Mouse (Mus musculus) granulocyte monocyte progenitor cell, adult 5-6 weeks (primary cell): ENCODE data around the gene Gm44503. TPM values are rescaled to one million over a fixed set of nuclear protein-coding genes. Genes with fewer than 3 reads are reported as not detected.

Experiments
- ATAC-seq: replicated peaks from 2 replicates; pipeline ENCODE4 v1.8.0; 2016; ENCODE audit warnings: mild to moderate bottlenecking, moderate TSS enrichment, inconsistent platforms; ENCODE audit not compliant: poor library complexity, severe bottlenecking
- total RNA-seq, 2 experiments: library from RNA; stranded (forward) in 1 of 2; stranded (reverse) in 1 of 2; fragments of 200-712, 200-1000 nt in 1 of 2; fragments of >200 nt in 1 of 2; fragmentation: Nextera tagmentation in 1 of 2; gene quantifications; 2 replicates each; pipeline ENCODE4 v1.2.3; 2014 to 2017

Gene Gm44503
- total RNA-seq, 2 experiments from 2014 or later: 0.21 TPM; not detected in 1

DNA sequence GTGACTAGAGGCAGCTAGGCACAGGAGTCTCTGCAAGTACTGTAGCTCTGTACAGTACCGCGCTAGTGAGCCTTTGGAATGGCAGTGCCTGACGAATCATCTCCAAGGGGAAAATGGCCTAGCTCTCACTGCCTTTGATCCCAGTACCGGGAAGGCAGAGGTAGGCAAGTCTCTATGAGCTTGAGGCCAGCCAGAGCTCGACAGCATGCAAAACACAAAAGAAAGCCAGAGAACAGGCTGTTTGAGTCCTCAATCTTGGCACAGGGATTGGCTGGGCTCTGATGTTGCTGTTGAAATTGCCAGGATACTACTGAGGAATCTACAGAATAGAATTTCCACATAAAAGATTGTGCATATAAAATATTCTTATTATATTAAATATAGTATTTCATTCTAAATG is 13.8 kb downstream of the Gm44503 start:
- no peak for ATAC-seq

DNA sequence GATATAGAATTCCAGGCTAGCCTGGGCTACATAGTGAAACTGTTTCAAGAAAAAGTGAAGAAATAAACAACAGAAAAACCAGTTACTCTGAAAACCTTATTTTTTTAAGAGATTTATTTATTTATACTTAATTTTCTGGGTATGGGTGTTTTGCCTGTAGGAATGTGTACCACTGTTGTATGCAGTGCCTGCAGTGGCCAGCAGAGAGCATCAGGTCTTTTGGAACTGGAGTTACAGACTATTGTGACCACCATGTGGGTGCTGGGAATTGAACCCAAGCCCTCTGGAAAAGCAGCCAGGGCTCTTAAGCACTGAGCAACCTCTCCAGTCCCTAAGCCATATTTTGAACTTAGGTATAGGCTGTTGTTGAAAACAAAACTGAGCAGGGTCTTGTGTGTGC is 14.3 kb downstream of the Gm44503 start:
- no peak for ATAC-seq

DNA sequence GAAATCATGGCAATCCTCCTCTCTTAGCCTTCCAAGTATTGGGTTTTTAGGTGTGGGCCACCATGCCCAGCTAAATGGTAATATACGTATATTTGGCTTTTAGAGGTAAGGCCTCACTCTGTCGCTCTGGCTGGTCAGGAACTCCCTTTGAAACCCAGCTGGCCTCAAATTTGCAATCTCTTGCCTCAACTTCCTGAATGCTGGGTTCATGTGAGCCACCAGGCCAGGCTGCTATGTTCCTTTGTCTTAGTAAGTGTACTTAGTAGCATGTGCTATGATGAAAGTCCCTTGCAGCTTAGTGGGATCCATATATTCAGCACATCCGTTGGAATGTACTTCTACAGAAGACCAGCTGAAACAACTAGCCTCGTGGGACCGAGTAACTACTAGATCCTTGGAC is 16.1 kb downstream of the Gm44503 start:
- peak; percentile 85 for ATAC-seq

DNA sequence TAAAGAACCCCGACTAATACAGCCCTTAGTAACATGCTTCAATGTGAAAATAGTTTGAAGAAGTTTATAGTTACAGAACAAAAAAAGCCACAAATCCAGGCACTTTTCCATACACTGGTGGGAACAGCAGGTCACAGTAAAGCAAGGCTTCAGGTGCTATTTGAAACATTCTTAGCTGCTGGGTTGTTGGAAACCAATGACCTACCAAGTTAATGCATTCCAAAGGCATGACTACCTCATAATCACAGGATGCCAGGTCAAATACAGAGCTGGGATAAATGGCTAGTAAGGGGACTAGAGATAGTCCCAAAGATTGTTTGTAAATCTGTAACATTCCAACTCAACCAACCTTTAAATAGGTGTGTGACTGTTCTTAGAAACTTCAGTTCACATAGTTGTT is 16.6 kb downstream of the Gm44503 start:
- ATAC-seq: no peak

DNA sequence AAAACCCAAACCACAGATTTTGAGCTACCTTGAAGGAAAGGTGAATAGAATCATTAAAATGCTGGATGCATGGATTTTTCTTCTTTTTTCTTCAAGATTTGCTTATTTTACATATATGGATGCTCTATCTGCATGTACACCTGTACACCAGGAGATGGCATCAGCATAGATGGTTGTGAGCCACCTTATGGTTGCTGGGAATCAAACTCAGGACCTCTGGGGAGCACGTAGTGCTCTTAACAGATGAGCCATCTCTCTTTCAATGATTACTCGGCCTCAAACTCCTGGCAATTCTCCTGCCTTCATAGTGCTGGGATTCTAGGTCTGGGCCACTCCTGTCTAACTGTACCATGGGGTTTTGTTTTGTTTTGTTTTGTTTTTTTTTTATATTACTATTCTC is 24.4 kb downstream of the Gm44503 start:
- no peak for ATAC-seq

DNA sequence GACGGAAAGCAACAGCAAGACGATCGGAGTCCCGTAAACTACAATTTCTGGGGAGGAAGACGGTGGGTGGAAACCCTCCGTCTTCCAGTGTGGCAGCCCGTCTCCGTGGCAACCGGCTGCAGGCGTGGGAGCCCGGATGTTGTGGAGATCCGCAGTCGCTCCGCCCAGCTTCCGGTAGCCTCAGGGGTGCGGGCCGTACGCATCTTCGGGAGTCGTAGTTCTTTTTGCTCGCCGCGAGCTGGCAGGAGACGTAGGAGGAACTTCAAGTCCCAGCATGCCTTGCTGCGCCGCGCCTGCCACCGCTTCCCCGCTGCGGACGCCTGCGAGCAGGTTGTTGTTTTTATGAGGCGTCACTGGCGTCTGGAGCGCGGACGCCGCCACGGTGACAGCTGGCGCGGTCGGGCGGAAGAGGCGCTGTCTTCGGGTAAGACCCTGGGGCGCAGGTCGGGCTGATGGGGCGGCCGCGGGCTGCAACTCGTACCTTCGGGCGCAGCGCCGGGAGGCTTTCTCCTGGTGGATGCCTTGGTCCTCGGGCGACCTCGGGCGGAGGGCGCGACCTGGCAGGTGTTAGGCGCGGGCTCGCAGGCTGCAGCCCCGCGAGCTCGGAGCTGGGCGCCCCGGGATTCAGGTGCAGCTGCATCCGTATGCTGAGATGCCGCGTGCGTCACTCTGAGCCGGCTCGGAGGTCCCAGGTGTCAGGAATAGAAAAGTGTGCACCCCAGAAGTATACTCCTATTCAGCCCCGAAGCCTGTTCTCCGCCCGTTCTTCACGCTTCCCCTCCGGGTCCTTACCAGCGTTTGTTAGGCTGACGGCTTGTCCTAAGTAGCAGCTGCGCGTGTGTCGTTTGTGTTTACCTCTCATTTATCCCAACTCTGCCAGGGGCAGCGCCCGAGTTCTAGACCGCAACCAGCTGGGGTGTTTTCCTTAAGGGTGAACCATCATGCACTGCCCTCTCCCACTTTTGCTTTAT is 26.9 kb downstream of the Gm44503 start, which contains the start of the genes Ccpg1os and Ccpg1:
TSS of gene Ccpg1os (minus strand) at position 133 of the 971 bp plus-strand sequence.
TSS of gene Ccpg1 (plus strand) at position 180 of the 971 bp plus-strand sequence.
- ATAC-seq: peak; percentile 97

DNA sequence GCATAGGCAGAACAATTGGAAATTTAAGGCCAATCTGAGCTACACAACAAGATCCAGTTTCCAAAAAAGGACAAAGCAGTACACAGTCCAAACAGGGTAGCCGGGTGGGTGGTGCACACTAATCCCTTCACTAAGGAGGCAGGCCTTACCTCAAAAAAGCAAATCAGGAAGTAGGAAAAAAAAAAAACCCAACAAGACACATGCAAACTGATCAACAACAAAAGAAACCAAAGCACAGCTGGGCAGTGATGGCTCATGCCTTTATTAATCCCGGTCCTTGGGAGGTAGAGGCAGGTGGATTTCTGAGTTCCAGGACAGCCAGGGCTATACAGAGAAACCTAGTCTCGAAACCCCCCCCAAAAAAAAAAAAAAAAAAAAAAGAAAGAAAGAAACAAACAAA is 29.1 kb downstream of the Gm44503 start:
- ATAC-seq: no peak

DNA sequence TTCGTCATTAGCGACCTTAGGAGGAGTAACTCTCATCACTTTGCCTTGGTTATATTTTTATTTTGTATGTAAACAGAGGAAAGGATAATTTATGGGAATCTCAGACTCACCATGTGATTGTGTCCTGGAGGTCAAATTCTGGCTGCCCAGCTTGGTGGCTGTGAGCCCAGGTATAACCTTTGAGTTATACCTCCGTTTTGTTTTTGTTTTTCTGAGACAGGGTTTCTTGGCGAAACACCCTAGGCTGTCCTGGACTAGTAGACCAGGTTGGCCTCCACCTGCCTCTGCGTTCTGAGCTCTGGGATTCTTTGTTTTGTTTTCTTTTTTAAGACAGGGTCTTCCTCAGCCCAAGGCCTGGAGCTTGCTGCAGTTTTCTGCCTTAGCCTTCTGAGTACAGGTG is 30.1 kb downstream of the Gm44503 start:
- ATAC-seq: no peak

DNA sequence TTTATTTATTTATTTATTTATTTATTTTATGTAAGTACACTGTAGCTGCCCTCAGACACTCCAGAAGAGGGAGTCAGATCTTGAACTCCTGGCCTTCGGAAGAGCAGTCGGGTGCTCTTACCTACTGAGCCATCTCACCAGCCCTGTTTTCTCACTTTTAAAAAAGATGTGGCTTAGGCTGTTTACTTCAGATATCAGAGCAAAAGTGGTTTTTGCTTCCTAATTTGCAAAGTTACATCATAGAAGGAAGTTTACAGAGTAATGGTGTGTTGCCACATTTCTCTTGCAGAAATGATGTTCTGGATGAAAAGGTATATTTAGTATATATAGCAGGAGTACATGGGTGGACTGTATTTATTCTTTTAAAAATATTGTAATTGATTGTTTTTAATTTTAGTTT is 32.8 kb downstream of the Gm44503 start:
- peak; percentile 77 for ATAC-seq

DNA sequence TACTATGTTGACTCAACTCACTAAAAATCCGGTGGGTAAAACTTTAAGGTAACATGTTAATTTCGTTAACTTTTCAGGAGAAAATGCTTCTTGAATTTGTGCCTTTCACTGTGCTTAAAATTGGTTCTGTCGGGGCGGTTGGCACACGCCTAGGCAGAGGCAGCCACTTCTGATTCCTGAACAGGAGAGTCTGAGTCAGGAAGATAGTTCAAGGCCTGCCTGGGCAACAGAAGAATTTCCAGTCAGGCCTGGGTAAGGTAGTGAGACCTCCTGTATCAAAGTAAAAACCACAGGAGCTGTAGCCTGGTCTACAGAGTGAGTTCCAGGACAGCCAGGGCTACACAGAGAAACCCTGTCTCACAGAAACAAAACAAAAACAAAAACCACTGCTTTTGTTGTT is 33.9 kb downstream of the Gm44503 start:
- ATAC-seq: no peak

DNA sequence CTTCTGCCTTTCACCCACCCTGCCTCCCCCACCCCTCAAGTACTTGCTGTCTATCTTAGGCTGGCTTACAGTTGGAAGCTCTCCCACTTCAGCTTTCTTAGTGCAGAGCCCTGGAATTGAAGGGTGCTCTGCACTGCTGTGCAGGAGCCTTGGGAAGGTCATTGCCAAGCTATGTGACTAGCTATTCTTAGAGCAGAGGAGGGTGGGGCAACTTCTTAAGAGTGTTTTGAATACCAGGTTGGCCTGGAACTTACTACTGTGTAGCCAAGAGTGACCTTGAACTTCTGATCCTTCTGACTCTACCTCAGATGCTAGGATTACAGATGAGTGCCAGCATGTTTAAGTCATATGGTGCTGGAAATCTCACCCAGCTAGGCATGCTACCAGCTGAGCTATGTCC is 37.5 kb downstream of the Gm44503 start:
- no peak for ATAC-seq

DNA sequence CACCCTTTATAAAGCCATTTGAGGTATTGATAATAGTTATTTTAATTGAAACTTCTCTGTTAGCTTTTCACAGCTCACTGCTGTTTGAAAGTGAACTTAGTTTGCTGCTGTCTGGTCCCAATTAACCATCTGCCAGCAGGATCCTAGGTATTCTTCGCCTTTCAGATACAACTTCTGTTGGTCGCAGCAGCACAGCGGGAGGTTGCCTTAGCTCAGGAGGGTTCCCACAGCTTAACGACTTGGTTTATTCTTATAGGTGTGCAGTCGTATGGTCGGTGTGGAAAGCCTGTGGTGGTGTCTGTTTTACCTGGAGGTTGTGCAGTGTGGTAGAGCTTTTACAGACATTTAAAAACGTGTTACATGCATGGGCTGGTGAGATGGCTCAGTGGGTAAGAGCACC is 38.2 kb downstream of the Gm44503 start:
- ATAC-seq: no peak

DNA sequence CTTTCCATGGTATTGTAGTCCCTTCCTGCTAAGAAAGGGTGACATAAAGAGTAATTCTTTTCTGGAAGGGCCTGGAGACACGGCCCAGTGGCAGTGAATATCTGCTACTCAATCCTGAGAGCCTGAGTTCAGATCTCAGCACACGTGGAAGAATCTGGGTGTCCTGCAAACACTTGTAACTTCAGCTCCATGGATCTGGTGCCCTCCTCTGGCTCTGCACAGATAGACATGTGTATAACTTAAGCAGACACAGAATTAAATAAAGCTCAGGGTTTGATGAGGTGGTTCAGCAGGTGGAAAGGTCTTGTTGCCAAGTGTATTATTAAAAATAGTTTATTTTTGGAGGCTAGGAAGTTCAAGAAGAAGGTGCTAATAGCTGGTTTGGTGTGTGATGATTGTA is 41.8 kb downstream of the Gm44503 start:
- ATAC-seq: no peak

DNA sequence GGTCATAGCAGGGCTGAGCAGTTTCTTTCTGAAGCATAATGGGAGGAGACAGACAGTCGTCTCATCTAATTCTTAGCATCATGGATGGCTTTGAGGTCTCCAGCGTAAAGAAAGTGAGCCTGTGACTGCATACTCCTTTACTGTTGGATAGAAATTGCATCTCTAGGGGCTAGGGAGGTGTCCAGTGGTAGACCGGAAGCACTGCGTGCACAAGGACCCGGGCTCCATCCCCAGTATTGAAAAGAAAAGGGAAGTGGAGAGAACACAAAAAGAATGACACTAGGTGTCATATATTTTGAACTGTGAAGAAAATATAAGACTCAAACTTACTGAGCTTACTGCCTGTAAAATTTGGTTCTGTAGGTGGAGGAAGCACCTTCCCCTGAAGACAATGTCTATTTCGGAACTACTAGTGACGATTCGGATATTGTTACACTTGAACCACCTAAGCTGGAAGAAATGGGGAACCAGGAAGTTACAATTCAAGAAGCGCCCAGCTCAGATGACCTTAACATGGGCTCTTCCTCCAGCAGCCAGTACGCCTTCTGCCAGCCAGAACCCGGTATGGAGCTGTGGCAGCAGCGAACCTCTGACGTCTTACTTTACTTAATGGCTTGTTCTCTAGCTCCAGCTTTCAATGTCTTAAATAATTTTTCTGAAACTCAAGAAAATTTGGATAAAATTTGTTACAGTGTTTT is 42.8 kb downstream of the Gm44503 start:
- peak; percentile 62 for ATAC-seq

DNA sequence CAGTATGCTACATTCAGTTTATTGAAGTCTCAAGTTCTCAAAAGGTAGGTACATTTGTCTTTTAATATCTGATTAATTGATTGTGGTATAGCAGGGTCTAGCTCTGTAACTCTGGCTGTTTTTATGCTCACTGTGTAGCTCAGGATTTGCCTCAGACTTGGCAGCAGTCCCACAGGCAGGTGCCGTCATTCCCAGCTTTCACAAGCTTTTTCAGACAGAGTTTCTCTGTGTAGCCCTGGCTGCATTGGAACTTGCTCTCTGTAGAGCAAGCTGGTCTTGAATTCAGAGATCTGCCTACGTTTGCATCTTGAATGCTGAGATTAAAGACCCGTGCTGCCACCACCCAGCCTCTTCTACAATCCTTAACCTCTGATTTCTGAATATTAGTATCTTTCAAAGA is 43.5 kb downstream of the Gm44503 start:
- ATAC-seq: no peak

DNA sequence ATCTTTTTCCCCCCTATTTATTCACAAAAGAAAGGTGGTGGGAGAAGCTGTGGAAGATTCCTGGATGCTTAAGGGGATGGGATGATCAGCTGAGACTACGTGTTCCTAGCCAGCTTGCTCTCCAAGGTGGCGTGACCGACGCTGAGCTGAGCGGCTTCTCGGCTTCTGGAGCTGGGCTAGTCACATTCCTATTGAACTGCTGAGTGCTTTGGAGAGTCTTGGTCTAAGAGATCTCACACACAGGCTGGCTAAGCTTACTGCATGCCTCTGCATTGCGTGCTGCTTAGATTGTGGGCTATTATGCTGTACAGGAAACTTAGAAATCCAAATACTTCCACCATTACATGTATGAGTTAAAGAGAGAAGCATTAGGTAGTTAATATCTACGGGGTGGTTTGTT is 45.4 kb downstream of the Gm44503 start:
- ATAC-seq: no peak

DNA sequence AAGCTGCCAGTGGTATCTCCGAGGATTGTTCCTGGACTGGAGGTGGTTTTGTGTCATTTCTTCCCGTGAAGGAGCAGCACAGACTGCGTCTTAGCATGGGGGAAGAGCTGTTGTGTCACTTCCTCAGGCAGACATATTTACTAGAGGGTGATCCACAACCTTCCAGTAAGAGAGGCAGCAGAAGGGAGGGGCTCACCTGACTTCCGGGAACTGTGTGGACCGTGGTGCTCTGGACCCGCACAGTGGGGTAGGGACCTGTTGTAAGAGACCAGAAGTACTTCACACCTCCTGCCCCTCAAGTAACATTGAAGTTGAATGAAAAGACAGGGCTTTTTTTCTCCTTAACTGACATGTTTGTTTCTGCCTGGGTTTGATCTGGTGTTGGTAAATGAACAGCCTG is 46.5 kb downstream of the Gm44503 start:
- no peak for ATAC-seq

DNA sequence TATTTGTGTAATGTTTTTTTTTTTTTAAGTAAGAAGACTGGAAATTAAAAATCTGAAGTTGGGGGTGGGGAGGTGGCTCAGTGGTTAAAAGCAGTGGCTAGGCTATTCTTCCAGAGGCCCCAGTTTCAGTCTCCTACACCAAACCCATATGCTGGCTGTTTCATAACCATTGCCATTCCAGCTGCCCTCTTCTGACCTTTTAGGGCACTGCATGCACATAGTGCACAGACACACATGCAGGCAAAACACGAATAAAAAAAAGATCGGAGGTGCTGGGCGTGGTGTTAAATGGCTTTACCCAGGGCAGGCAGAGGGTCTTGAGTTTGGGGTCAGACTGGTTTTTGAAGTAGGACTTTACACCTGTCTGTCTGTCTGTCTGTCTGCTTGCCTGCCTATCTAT is 47.5 kb downstream of the Gm44503 start:
- ATAC-seq: no peak

DNA sequence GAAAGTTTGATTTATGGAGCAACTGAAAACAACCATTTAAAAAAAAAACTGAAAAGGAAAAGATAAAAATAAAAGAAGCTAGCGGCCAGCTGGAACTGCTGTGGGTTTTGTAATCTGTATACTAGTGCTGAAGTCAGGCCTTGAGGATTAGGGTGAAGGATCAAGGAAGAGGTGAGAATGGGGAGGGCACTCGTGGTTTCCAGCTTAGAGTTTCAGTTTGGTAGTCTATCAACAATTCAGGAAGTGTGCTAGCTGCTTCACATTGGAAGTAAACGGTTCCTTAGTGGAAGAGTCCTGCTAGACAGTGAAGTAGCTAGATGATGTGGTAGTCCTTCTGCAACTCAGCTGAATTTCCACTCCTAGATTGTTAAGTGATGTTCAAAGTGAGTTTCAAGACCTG is 49.7 kb downstream of the Gm44503 start:
- peak; percentile 71 for ATAC-seq

DNA sequence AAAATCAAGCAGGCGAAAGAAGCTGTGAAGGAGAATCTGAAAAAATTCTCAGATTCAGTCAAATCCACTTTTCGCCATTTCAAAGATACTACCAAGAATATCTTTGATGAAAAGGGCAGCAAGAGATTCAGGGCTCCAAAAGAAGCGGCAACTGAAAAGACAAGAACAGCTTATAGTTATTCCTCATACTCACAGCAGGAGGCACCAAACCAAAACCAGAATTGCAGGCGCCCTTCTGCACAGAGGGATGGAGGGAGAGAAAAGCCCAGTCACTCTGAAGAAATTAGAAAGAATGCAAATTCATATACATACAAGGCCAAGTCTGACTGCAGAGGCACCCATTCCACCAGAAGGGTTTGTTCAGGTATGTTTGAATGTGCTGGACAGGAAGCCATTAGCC is 54.0 kb downstream of the Gm44503 start:
- no peak for ATAC-seq

DNA sequence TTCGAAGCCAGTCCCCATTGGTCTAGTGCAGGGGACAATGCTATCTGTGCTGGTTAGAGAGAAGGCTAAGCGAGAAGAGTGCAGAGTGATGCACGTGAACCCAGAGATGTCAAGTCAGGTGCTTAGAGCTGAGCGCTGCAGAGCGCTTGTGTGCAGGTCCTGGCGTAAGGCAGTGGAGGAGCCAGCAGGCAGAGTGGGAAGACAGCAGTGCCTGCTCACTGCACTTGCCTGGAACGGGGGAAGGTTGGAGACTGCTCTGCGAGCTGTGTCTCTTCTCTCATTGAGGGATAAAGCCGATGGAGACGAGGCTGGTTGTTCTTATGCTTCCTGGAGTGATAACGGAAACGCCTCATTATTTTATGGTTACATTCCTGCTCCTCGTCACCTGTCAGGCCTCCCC is 56.1 kb downstream of the Gm44503 start:
- ATAC-seq: no peak

DNA sequence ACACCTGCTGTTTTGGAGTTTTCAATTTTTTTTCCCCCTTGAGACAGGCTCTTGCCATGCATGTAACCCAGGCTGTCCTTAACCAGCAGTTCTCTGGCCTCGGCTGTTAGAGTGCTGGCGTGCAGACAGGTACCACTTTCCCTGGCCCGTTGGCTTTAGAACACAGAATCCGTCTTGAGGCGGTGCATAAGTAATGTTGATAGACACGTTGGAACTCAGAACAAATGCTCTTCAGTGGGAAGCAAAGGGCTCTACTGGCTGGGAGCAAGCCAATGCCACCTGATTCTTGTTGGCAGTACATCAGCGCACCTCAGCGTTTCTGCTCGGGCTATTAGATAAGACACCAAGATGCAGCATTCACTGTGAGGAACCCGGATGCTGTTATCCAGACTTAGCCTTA is 61.2 kb downstream of the Gm44503 start:
- no peak for ATAC-seq
